Mouse (Mus musculus) liver, adult 2 months (tissue): ENCODE data around the gene Ubtd1.

ENCODE experiments used
- CTCF ChIP-seq: fragments of 200-500 bp; IDR thresholded peaks from 2 replicates; pipeline ENCODE4 v1.5.1; 2011; ENCODE audit warnings: low read depth, low read length, control low read depth
- POLR2A ChIP-seq: fragments of 200-500 bp; IDR thresholded peaks from 2 replicates; pipeline ENCODE4 v1.6.1; 2011; ENCODE audit warnings: low read length, control low read depth; ENCODE audit not compliant: insufficient read depth; ENCODE audit errors: extremely low read depth

GRCm38 (mm10) chr19:42069241-42069525 lies 87.6 kb downstream of the Ubtd1 start:
- TF ChIP-seq POLR2A (no peak), CTCF (peak; percentile 34; the same call in 1 of the 2 replicates)
